Mouse (Mus musculus) liver, embryonic 14.5 days (tissue): Measurements from ENCODE around the gene Mfn1. TPM values are rescaled to one million over a fixed set of nuclear protein-coding genes. Genes with fewer than 3 reads are reported as not detected.

Experiments used
- ATAC-seq: fragments of 200-750 bp; cut with Nextera tagmentation; 2 replicates; pipeline ENCODE4 v1.8.0; 2017; ENCODE audit warnings: moderate number of reproducible peaks, mild to moderate bottlenecking, moderate library complexity; ENCODE audit not compliant: insufficient read depth
- DNase-seq, 3 experiments: peaks; one replicate each; pipeline ENCODE4 v3.0.0-alpha.2; 2012 to 2013; ENCODE audit warnings: low read depth in 3 of 3, low spot score in 3 of 3
- H3K27ac ChIP-seq: fragments of 300-500 bp; sonication (generic); 2 replicates; pipeline ENCODE4 v1.5.1; 2014; ENCODE audit warnings: moderate library complexity, mild to moderate bottlenecking, control low read depth, inconsistent platforms
- H3K27me3 ChIP-seq: fragments of 300-500 bp; sonication (generic); 2 replicates; pipeline ENCODE4 v1.6.1; 2014; ENCODE audit warnings: mild to moderate bottlenecking, low read length, moderate library complexity; ENCODE audit not compliant: control insufficient read depth, insufficient read depth
- H3K36me3 ChIP-seq: fragments of 300-500 bp; sonication (generic); replicated peaks from 2 replicates; pipeline ENCODE4 v1.6.1; 2014; ENCODE audit warnings: low read depth; ENCODE audit not compliant: control insufficient read depth, insufficient read depth
- H3K4me1 ChIP-seq, 2 experiments: fragments of 200-500 bp in 1 of 2; fragments of 300-500 bp in 1 of 2; sonication (generic) in 1 of 2; replicated peaks; 2 replicates each; pipeline ENCODE4 v1.6.1; 2012 to 2014; ENCODE audit warnings: antibody characterized with exemption in 1 of 2, inconsistent platforms in 1 of 2, low read length in 1 of 2; ENCODE audit not compliant: control insufficient read depth in 2 of 2, insufficient read depth in 2 of 2
- H3K4me2 ChIP-seq: fragments of 300-500 bp; sonication (generic); 2 replicates; pipeline ENCODE4 v1.6.1; 2014; ENCODE audit warnings: low read depth, mild to moderate bottlenecking, control low read depth, moderate library complexity
- H3K4me3 ChIP-seq, 2 experiments: fragments of 200-500 bp in 1 of 2; fragments of 300-500 bp in 1 of 2; sonication (generic) in 1 of 2; 2 replicates each; pipeline ENCODE4 v1.5.1; 2012 to 2014; ENCODE audit warnings: low read depth in 2 of 2, low read length in 2 of 2, mild to moderate bottlenecking in 2 of 2, control low read depth in 1 of 2, inconsistent platforms in 1 of 2, moderate library complexity in 1 of 2; ENCODE audit not compliant: insufficient read depth in 1 of 2
- H3K9ac ChIP-seq: fragments of 300-500 bp; sonication (generic); replicated peaks from 2 replicates; pipeline ENCODE4 v1.6.1; 2014; ENCODE audit warnings: mild to moderate bottlenecking, control low read depth, moderate library complexity
- H3K9me3 ChIP-seq: fragments of 300-500 bp; sonication (generic); 2 replicates; pipeline ENCODE4 v1.6.1; 2016; ENCODE audit warnings: low read length, mixed read lengths; ENCODE audit not compliant: control insufficient read depth
- CTCF ChIP-seq: IDR thresholded peaks from 2 replicates; pipeline ENCODE4 v1.5.1; 2016; ENCODE audit warnings: antibody characterized with exemption, low read depth, control low read depth
- EP300 ChIP-seq: IDR thresholded peaks from 2 replicates; pipeline ENCODE4 v1.6.1; 2016; ENCODE audit warnings: antibody characterized with exemption, low read depth
- WGBS: fragments of 180-500 bp; shearing (Covaris S2); extraction: QIAGEN DNeasy Blood & Tissue Kit; methylation state at CpG from one replicate; pipeline ENCODE4 v1.1.7; 2014; ENCODE audit not compliant: insufficient replicate concordance; 5-methylcytosine and 5-hydroxymethylcytosine counted together
- polyA plus RNA-seq, 2 experiments: library from polyadenylated mRNA; depleted of rRNA in 1 of 2; stranded (reverse) in 1 of 2; unstranded in 1 of 2; fragments of >200 nt; fragmentation: Nextera tagmentation in 1 of 2; extraction: Ambion mirVana in 1 of 2; gene quantifications; 2 replicates each; pipeline versions ENCODE4 v1.2.1 to v1.2.3; 2012 to 2014

The Mfn1 gene
- polyA plus RNA-seq, 2 experiments: 8.6 to 11.0 TPM

GRCm38 (mm10) chr3:32506366-32507225, 22.7 kb upstream of the Mfn1 start:
- Histone ChIP-seq H3K27me3 (no peaks in the 10 kb centered on the region), H3K36me3 (no peaks in the 10 kb centered on the region), H3K4me1 (peaks cover 2 to 9% of the 10 kb centered on the region in 2 experiments; a peak in 3 of 4 replicates), H3K9ac (no peak overlapping the region), H3K4me3 (no peak overlapping the region), H3K27ac (no peak overlapping the region), H3K9me3 (no peaks in the 10 kb centered on the region), H3K4me2 (no peak overlapping the region)
- ATAC-seq (no peak), DNase-seq (no peak)
- TF ChIP-seq EP300: no peak
- no peak for TF ChIP-seq CTCF
- WGBS: 59% methylated on average over 11 of the region's 11 CpGs

GRCm38 (mm10) chr3:32508666-32509324, 20.5 kb upstream of the Mfn1 start:
- Histone ChIP-seq H3K4me3 (peak overlapping the region; percentile 5 to 28; a peak in 3 of 4 replicates), H3K9me3 (no peaks in the 10 kb centered on the region), H3K27me3 (no peaks in the 10 kb centered on the region), H3K27ac (no peak overlapping the region), H3K36me3 (no peaks in the 10 kb centered on the region), H3K4me1 (peaks cover 20 to 27% of the 10 kb centered on the region in 2 experiments), H3K4me2 (peak overlapping the region; percentile 89), H3K9ac (peak overlapping the region; percentile 39)
- TF ChIP-seq EP300 (no peak), CTCF (peak; percentile 81)
- 7% methylated on average over 17 of the region's 17 CpGs for WGBS
- DNase-seq (peak in 2 of 3 experiments; percentile 37 to 55), ATAC-seq (no peak)

- Histone ChIP-seq H3K27me3 (no peaks in the 10 kb centered on the region), H3K9ac (peak within 1 kb of the TSS; percentile 90), H3K9me3 (no peaks in the 10 kb centered on the region), H3K36me3 (no peaks in the 10 kb centered on the region; the same call in 1 of the 2 replicates), H3K27ac (peak within 1 kb of the TSS; percentile 70), H3K4me3 (peak within 1 kb of the TSS; percentile 86 to 90), H3K4me1 (peaks cover 24 to 28% of the 10 kb centered on the region in 2 experiments), H3K4me2 (peak within 1 kb of the TSS; percentile 89)
- no peak for TF ChIP-seq CTCF
- peak; percentile 57 for ATAC-seq
- 13% methylated on average over 24 of the region's 24 CpGs for WGBS
- no peak for DNase-seq
Measured at GRCm38 (mm10) chr3:32509496-32510374, 19.5 kb upstream of the Mfn1 start, which contains the start of gene Zfp639. Zfp639 (plus strand) TSS chr3:32510259.

- Histone ChIP-seq H3K9me3 (no peaks in the 10 kb centered on the region), H3K4me1 (peaks cover 24 to 28% of the 10 kb centered on the region in 2 experiments), H3K36me3 (peaks cover under 1% of the 10 kb centered on the region), H3K4me3 (peak overlapping the region; percentile 86 to 90), H3K9ac (peak overlapping the region; percentile 90), H3K27me3 (no peaks in the 10 kb centered on the region), H3K27ac (peak overlapping the region; percentile 70), H3K4me2 (peak overlapping the region; percentile 89)
- WGBS: 1% methylated on average over 65 of the region's 69 CpGs
- TF ChIP-seq CTCF: peak; percentile 94
- TF ChIP-seq EP300: no peak
- DNase-seq (peak; percentile 84 to 94 (median 88)), ATAC-seq (peak; percentile 93)
Measured at GRCm38 (mm10) chr3:32510375-32511190, 18.7 kb upstream of the Mfn1 start.
